Mouse (Mus musculus) intestine, embryonic 16.5 days (tissue): ENCODE measurements at regions not wholly inside any gene's neighbourhood (a gene's known extent, or its start where the extent isn't known, plus 50 kb on each side); places are given as distances from the start of the nearest gene placed in this dataset.
A peak's percentile ranks its signal among the peaks of the same experiment; 100 is the strongest.
"Not testable (repeated sequence)": the region's sequence is repeated elsewhere in the genome, so short reads cannot be mapped to it uniquely, and the experiment has no call there.

Experiments used
- ATAC-seq: fragments of 200-750 bp; cut with Nextera tagmentation; 2 replicates; pipeline ENCODE4 v1.8.0; 2017; ENCODE audit warnings: moderate TSS enrichment, moderate library complexity
- H3K27ac ChIP-seq: fragments of 300-500 bp; sonication (generic); 2 replicates; pipeline ENCODE4 v1.5.1; 2014; ENCODE audit warnings: mild to moderate bottlenecking, low read length
- H3K27me3 ChIP-seq: fragments of 300-500 bp; sonication (generic); replicated peaks from 2 replicates; pipeline ENCODE4 v1.6.1; 2014; ENCODE audit warnings: low read length, control low read depth, mixed read lengths; ENCODE audit not compliant: control insufficient read depth, insufficient read depth
- H3K36me3 ChIP-seq: fragments of 300-500 bp; sonication (generic); 2 replicates; pipeline ENCODE4 v1.6.1; 2014; ENCODE audit warnings: low read length, control low read depth; ENCODE audit not compliant: control insufficient read depth, insufficient read depth
- H3K4me1 ChIP-seq: fragments of 300-500 bp; sonication (generic); 2 replicates; pipeline ENCODE4 v1.6.1; 2014; ENCODE audit warnings: low read length, control low read depth, mixed read lengths; ENCODE audit not compliant: control insufficient read depth, insufficient read depth
- H3K4me2 ChIP-seq: fragments of 300-500 bp; sonication (generic); 2 replicates; pipeline ENCODE4 v1.6.1; 2014; ENCODE audit warnings: low read depth, low read length, control low read depth
- H3K4me3 ChIP-seq: fragments of 300-500 bp; sonication (generic); 2 replicates; pipeline ENCODE4 v1.5.1; 2014; ENCODE audit warnings: mild to moderate bottlenecking, low read length
- H3K9ac ChIP-seq: fragments of 300-500 bp; sonication (generic); 2 replicates; pipeline ENCODE4 v1.6.1; 2014; ENCODE audit warnings: low read depth, low read length
- H3K9me3 ChIP-seq: fragments of 300-500 bp; sonication (generic); 2 replicates; pipeline ENCODE4 v1.6.1; 2016; ENCODE audit warnings: low read length, control low read depth; ENCODE audit not compliant: control insufficient read depth
- WGBS: fragments of 180-500 bp; shearing (Covaris S2); extraction: QIAGEN DNeasy Blood & Tissue Kit; methylation state at CpG from one replicate; pipeline ENCODE4 v1.1.7; 2014; 5-methylcytosine and 5-hydroxymethylcytosine counted together

DNA sequence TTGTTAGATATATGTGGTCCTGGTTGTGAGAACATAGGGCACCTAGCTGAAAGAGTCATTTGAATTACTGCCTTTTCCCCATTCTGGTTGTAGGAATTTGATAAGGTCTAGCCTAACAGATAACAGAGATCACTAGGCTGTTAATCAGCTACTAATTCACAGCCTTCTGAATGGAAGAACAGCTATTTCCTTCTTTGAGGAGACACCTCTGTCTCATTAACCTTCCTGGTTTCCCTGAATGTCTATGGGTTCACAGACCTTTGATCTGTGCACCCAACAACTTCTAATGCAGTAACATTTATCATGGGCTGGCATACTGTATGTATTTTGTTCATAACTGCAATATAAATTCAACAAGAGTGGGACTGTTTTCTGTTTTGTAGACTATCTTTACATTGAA is 875.0 kb upstream of the Mms22l start:
- Histone ChIP-seq H3K9me3 (no peaks in the 10 kb centered on the region), H3K9ac (no peak overlapping the region), H3K4me1 (no peaks in the 10 kb centered on the region), H3K36me3 (no peaks in the 10 kb centered on the region), H3K27ac (no peak overlapping the region), H3K4me3 (no peak overlapping the region), H3K4me2 (no peak overlapping the region), H3K27me3 (no peaks in the 10 kb centered on the region)
- peak; percentile 98 for ATAC-seq

DNA sequence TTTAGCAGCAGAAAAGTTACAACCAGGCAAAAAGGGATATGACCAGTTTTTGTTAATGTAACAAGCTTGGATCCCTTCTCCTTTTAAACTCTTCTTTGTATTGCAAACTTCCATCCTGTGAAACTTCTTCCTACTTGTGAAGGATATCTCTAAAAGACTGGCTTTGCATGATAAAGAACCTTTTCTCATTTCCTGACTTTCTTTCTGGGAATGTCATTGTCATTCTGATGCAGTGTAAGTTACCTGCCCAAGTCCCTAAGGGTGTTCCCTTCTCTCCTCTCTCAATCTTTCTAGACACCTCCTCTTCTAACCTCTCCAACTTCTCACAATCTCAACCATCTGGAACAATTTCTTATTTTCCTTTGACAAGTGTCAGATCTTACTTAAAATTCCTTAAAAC is 874.0 kb upstream of the Mms22l start:
- Histone ChIP-seq H3K9me3 (no peaks in the 10 kb centered on the region), H3K4me3 (no peak overlapping the region), H3K4me2 (no peak overlapping the region), H3K36me3 (no peaks in the 10 kb centered on the region), H3K4me1 (no peaks in the 10 kb centered on the region), H3K27ac (no peak overlapping the region), H3K27me3 (no peaks in the 10 kb centered on the region), H3K9ac (no peak overlapping the region)
- no peak for ATAC-seq

DNA sequence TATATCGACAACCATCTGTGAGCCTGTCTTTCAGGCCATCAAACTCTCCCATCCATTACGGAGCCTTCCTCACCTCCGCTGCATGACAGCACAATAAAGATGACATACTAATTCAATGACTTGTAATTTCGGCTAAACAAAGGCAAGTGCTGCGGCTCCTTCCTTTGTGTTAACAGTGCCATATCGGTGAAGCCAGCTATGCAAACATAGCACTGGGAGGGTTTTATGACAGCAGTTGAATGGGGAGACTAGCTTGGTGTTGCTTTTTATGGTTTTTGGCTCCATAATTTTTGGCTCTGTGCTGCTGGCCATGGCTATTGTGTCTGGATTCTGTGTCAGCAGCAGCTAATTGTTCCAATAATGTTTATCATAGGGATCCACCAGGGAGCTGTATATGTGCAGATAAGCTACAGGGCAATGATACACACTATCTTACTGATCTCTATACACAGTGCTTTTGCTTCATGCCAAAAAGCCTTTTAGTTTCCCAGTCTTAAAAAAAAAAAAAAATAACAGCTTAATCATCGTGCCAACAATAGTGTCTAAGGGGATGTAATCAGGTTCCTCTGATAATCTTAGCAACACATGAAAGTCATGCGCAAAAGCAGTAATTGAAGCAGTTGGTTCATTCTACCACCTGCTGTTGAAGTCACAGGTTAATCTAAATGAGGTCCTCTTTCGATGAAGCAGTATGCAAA is 859.9 kb upstream of the Mms22l start:
- no peaks in the 10 kb centered on the region for H3K36me3 ChIP-seq
- no peak overlapping the region for H3K4me2 ChIP-seq
- H3K27me3 ChIP-seq, result no peaks in the 10 kb centered on the region
- no peak overlapping the region for H3K9ac ChIP-seq
- no peaks in the 10 kb centered on the region for H3K9me3 ChIP-seq
- no peak overlapping the region for H3K27ac ChIP-seq
- 48% methylated on average over 9 of the region's 9 CpGs for WGBS
- no peak overlapping the region for H3K4me3 ChIP-seq
- peak; percentile 62; the same call in 1 of the 2 replicates for ATAC-seq
- no peaks in the 10 kb centered on the region for H3K4me1 ChIP-seq

DNA sequence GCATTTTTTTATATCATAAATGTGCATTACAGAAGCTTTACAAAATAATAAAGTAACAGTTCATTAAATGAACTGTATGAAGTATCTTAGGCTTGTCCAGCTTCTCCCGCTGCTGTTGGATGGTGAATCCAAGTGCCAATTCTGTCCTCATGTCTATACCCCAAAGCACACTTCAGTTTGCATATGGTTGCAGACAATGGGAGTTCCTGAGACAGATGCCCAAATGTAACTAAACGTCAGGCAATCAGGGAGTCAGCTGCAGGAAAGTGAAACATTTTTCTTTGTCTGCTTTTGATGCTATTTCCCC is 859.4 kb upstream of the Mms22l start:
- ATAC-seq, result no peak
- WGBS, result 69% methylated on average over 2 of the region's 2 CpGs
- Histone ChIP-seq H3K9ac (no peak overlapping the region), H3K4me2 (no peak overlapping the region), H3K27me3 (no peaks in the 10 kb centered on the region), H3K4me1 (no peaks in the 10 kb centered on the region), H3K4me3 (no peak overlapping the region), H3K9me3 (no peaks in the 10 kb centered on the region), H3K36me3 (no peaks in the 10 kb centered on the region), H3K27ac (no peak overlapping the region)

DNA sequence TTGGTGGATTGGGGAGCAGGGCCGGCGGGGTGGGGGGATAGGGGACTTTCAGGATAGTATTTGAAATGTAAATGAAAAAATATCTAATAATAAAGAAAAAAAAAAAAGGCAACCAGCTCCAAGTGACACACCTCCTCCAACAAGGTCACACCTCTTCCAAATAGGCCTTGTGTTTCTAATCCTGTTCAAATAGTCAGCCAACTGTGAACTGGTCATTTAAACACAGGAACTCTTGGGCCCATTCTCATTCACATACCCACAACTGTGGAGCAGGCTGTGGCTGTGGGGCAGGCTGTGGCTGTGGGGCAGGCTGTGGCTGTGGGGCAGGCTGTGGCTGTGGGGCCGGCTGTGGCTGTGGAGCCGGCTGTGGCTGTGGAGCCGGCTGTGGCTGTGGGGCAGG is 839.6 kb upstream of the Mms22l start:
- H3K9ac ChIP-seq, H3K9me3 ChIP-seq, H3K4me1 ChIP-seq, H3K4me2 ChIP-seq, H3K4me3 ChIP-seq, ATAC-seq, H3K27me3 ChIP-seq, H3K27ac ChIP-seq, H3K36me3 ChIP-seq: not testable (repeated sequence)
- 84% methylated on average over 5 of the region's 5 CpGs for WGBS

DNA sequence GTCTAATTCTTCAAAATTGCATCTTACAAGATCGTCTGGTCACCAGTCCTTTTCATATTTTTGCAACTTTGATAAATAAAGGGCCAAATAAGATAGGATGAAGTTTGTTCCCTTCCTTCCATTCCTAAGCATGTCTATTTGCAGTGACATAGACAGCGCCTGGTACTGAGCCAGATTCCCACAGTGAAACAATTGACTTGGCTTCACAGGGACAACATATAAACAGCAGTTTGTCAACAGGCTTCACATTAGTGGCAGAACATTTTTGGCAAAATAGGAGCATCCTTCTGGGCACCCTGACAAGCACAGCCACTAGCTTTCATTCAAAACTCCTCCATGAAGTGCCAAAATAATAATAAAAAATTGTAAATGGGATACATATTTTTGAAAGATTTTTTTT is 827.4 kb upstream of the Mms22l start:
- Histone ChIP-seq H3K36me3 (no peaks in the 10 kb centered on the region), H3K4me2 (no peak overlapping the region), H3K4me1 (no peaks in the 10 kb centered on the region), H3K27ac (no peak overlapping the region), H3K27me3 (no peaks in the 10 kb centered on the region), H3K9me3 (no peaks in the 10 kb centered on the region), H3K4me3 (no peak overlapping the region), H3K9ac (no peak overlapping the region)
- ATAC-seq, result no peak
- 76% methylated on average over 2 of the region's 2 CpGs for WGBS

DNA sequence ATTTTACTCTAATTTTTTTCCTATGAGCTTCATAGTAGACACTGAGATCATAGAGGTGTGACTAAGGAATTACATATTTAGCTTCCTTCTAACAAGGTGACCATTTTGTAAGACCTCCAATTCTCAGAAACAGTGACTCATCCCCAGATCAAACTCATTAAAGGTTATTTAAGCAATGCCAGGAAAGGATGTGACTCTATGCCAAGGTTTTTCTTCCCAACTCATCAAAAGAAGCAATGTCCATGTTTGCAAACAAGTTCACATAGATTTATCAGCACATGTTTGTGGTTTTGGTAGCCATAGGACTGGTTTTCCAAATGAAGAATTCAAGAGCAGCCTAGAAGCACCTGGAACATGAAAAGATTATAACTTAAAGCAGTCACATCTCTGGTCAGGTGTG is 792.6 kb upstream of the Mms22l start:
- no peak for ATAC-seq
- Histone ChIP-seq H3K4me3 (no peak overlapping the region), H3K9me3 (no peaks in the 10 kb centered on the region), H3K4me2 (no peak overlapping the region), H3K36me3 (no peaks in the 10 kb centered on the region), H3K27ac (no peak overlapping the region), H3K27me3 (no peaks in the 10 kb centered on the region), H3K4me1 (no peaks in the 10 kb centered on the region), H3K9ac (no peak overlapping the region)

DNA sequence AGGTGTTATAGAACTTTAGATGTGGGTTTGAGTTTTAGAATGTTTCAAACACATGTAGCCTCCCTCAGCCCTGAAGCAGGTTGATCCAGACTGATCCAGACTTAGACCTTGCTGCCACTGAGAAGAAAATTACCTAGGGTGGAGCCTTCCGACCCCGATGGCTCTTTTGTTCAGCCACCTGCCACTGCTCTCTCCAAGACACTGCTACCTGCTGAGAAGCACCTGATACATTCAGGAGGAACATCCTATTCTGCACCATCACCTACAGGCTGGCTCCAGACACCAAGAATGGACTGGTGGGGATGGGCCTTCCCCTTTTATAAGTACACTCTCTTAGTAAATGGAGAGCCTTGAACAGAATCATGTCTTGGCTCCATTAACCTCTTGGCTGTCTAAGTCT is 785.5 kb upstream of the Mms22l start:
- no peaks in the 10 kb centered on the region for H3K9me3 ChIP-seq
- no peaks in the 10 kb centered on the region for H3K36me3 ChIP-seq
- no peak overlapping the region for H3K4me3 ChIP-seq
- no peaks in the 10 kb centered on the region for H3K4me1 ChIP-seq
- ATAC-seq, result no peak
- no peak overlapping the region for H3K4me2 ChIP-seq
- H3K27ac ChIP-seq, result no peak overlapping the region
- H3K9ac ChIP-seq, result no peak overlapping the region
- H3K27me3 ChIP-seq, result no peaks in the 10 kb centered on the region
- WGBS, result 88% methylated on average over 2 of the region's 2 CpGs

DNA sequence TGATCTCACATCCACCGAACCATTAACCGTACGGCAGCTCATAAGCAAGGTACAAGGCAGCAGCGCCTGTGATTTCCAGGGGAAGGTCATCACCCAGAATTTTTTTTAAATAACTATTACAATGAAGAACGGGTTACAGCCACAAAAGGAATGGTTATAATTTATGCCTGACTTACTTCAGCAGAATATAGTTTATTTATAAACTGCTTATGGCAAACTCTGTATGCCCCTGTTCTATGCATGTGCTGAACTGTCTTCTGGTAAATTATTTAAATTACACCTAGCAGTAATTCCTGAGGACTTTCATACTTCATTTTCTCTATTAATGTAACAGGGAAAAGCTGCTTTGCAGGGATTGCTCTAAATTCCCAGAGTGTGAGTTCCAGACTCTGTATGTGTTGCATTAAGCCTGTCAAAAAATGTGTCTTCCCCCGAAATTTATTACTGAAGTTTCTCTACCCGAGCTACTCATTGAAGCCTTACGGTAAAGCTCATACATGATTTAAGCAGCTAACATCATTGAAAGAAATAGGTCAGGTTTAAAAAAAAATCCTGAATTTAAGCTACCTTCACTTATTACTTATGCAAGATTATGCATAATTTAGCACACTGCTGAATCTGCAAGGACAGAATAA is 782.4 kb upstream of the Mms22l start:
- 70% methylated on average over 8 of the region's 8 CpGs for WGBS
- no peaks in the 10 kb centered on the region for H3K36me3 ChIP-seq

DNA sequence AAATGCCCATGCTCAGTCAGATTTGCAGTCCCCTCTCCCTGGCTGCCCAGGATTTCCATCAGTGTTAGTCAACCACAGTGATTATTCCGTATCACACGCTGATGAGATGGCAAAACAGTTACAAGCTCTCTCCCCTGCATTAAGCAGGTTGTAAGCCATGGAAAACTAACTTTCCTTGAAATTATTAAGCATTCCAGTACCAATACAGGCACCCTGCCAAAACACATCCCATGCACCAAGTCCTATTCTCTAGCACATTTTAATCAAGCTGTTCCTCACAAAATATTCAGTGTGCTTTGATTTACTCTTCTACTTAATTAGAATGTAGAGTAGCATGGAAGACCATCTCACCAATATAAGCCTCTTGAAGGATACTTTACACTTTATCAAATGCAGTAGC is 768.4 kb upstream of the Mms22l start:
- H3K27me3 ChIP-seq, result no peaks in the 10 kb centered on the region
- 83% methylated on average over 2 of the region's 2 CpGs for WGBS
- H3K4me2 ChIP-seq, result no peak overlapping the region
- no peak overlapping the region for H3K27ac ChIP-seq
- no peak for ATAC-seq
- no peak overlapping the region for H3K4me3 ChIP-seq
- H3K9ac ChIP-seq, result no peak overlapping the region
- H3K36me3 ChIP-seq, result no peaks in the 10 kb centered on the region
- H3K4me1 ChIP-seq, result no peaks in the 10 kb centered on the region
- H3K9me3 ChIP-seq, result no peaks in the 10 kb centered on the region

More for the DNA sequence above, 782.4 kb upstream of the Mms22l start:
- Histone ChIP-seq H3K27me3 (no peaks in the 10 kb centered on the region), H3K9me3 (no peaks in the 10 kb centered on the region), H3K27ac (no peak overlapping the region), H3K9ac (no peak overlapping the region), H3K4me2 (no peak overlapping the region), H3K4me1 (no peaks in the 10 kb centered on the region), H3K4me3 (no peak overlapping the region)
- ATAC-seq, result no peak
